Mouse (Mus musculus): ENCODE measurements at regions not wholly inside any gene's neighbourhood (a gene's known extent, or its start where the extent isn't known, plus 50 kb on each side); places are given as distances from the start of the nearest gene placed in this dataset.
"Not testable (repeated sequence)": the region's sequence is repeated elsewhere in the genome, so short reads cannot be mapped to it uniquely, and the experiment has no call there.

DNA sequence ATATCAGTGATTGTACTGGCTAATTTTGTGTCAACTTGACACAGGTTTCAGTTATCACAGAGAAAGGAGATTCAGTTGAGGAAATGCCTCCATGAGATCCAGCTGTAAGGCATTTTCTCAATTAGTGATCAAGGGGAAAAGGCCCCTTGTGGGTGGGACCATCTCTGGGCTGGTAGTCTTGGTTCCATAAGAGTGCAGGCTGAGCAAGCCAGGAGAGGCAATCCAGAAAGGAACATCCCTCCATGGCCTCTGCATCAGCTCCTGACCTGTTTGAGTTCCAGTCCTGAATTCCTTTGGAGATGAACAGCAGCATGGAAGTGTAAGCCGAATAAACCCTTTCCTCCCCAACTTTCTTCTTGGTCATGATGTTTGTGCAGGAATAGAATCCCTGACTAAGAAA is 440.8 kb downstream of the Adam29 start:
- TF ChIP-seq CTCF (conservative IDR thresholded peaks at IDR 0.05; ENCODE audit: insufficient read depth, insufficient read length, low read depth, low read length); POLR2A (IDR thresholded peaks at IDR 0.05; ENCODE audit: low read depth, low read length): not testable (repeated sequence)

Measured in kidney, adult 2 months (tissue).